Mouse (Mus musculus): ENCODE results near the gene Satb2.

Gene Satb2

GRCm38 (mm10) chr1:56978151-56978700 is at the start of gene Satb2:
Satb2 (minus strand) TSS chr1:56978650.
- no peak for DNase-seq (ENCODE audit: low spot score in 2 of 2)

DNA sequence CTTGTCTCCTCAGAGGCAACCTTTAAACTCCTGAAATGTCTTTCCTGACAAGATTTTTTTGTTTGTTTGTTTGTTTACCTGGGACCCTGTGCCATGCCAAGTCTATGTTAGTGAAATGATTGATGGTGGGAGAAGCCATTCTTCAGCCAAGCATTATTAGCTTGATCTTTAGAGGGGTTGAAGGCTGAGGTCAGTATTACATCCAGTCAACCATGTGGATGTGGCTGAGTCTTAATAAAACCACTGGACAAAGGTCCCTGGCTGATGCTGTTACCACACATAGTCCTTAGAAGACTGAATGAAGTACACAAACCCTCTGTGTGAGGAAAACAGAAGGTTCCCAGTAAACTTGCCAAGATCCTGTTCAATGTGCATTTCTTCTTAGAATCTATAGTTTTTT is 40.5 kb upstream of the Satb2 start:
- DNase-seq (ENCODE audit: low spot score in 2 of 2) = no peak

GRCm38 (mm10) chr1:57013856-57014255 is 35.4 kb upstream of the Satb2 start:
- DNase-seq (ENCODE audit: low spot score in 2 of 2) = no peak

GRCm38 (mm10) chr1:57009171-57009570 is 30.7 kb upstream of the Satb2 start:
- no peak for DNase-seq (ENCODE audit: low spot score in 2 of 2)

DNA sequence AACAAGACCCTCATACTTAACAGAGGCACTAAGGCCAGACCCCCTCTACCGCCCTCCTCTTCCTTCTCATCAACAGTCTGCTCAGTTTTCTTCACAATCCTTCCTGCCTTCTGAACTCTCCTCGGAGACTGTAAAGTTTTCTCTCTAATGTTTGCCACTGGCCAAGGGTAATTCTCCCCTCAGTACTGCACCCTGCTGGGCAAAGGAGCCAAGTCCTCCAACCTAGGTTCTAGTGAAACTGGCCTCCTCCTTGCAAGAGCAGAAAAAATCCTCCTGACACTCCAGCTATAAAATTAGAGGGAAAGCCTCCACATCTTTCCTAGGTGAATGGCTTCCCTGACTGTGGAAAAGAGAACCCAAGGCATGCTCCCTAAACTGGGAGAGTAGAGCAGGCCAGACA is 16.6 kb upstream of the Satb2 start:
- DNase-seq (ENCODE audit: low spot score in 2 of 2) = peak in 1 of 2 experiments; percentile 21

DNA sequence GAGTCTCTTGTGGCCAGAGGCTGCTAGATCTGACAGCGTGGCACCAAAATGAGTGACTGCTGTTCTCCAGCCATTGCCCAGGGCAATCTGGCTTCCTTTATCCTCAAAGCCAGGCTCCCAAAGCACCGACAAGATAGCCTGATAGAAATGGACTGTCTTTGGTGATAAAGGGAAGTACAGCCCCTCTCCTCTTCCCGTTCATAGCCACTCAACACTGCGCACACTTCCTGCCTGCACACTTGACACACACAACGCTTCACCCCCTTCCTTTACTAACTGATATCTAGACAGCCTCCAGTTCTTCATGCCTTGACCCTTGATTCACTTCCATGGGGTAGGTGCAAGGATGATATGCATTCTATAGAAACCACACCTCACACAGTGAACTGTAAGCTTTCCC is 13.9 kb upstream of the Satb2 start:
- DNase-seq (ENCODE audit: low spot score in 2 of 2) = no peak

DNA sequence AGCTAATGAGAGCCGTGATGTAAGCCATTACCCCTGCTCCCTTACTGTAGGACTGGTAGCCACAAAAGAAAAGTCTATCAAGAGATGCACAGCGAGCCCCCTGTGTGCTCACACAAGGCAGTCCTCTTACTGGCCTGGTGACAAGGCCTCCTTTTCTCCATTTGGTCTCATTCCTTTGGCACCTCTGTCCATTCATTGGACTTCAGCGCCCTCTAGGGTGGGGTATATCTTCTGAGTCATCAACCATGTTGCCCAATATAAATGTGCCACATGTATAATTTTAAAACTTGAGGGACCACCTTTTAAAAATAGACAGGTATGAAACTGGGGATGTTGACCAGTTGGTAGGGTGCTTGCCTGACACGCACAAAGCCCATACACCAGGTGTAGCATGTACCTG is 13.2 kb upstream of the Satb2 start:
- DNase-seq (ENCODE audit: low spot score in 2 of 2) = peak in 1 of 2 experiments; percentile 50

- no peak for DNase-seq (ENCODE audit: low spot score in 2 of 2)
Measured at GRCm38 (mm10) chr1:56984483-56984810, 6.0 kb upstream of the Satb2 start.

GRCm38 (mm10) chr1:56983771-56984482 is 5.5 kb upstream of the Satb2 start:
- DNase-seq (ENCODE audit: low spot score in 2 of 2) = no peak

GRCm38 (mm10) chr1:56983100-56983590 is 4.7 kb upstream of the Satb2 start:
- no peak for DNase-seq (ENCODE audit: low spot score in 2 of 2)

DNA sequence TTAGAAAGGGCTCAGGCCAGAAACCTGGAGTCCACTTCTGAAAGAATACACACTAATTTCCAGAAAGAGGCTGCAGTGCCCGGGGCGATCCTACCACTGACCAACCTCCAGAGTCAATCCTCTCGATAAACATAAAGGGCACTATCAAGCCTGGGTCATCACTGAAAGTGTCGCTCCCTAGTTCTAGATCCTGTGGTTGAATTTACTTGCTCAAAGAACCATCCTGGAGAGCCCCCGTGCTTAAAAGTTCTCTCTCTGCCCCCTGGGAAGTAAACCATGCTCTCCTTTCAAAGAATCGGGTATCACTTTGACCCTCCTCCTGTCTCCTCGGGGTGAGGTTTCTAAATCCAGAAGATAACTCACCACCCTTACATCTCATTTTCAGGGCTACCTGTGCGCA is 4.2 kb upstream of the Satb2 start:
- no peak for DNase-seq (ENCODE audit: low spot score in 2 of 2)

DNA sequence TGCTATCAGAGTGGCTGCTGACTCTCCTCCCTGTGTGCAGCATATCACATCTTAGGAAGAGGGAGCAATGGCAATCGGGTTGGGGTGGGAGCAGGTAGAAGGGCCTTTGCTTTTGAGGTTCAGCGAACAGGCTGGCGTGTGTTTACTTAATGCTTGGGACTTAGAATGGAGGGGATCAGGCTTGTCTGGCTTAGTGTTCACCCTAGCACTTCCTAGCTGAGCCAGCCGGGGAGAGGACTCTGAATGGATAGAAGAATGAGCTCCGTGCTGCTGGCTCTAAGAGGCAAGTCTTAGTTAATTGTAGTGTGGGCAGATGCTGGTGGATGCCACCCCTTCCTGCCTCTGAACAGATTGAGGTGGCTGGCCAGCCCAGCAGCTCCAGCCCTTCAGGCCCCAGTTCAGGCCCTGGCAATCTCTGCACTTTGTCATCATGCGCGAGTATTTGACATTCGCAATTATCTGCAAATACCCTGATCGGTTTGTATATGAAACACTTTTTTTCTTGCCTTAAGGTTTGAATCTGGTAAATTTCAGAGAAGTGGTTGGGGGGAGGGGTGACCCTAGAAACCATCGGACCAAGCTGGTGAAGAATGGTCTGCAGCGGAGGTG is 3.6 kb upstream of the Satb2 start:
- DNase-seq (ENCODE audit: low spot score in 2 of 2) = no peak

DNA sequence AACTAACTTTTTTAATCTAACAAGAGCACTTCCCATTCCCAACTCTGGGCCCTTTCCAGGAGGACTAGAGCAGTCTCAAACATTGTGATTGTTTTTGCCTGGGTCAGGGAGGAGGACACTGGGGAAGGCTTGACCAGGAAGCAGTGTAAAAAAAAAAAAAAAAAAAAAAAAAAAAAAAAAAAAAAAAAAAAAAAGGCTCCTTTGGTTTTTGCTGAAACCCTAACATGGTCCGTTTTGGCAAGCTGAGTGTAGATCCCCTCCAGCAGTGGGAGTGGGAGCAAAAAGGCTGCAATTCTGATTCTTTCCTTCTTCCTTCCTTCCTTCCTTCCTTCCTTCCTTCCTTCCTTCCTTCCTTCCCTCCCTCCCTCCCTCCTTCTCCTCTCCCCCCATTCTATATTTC is 3.1 kb upstream of the Satb2 start:
- DNase-seq (ENCODE audit: low spot score in 2 of 2) = no peak

DNA sequence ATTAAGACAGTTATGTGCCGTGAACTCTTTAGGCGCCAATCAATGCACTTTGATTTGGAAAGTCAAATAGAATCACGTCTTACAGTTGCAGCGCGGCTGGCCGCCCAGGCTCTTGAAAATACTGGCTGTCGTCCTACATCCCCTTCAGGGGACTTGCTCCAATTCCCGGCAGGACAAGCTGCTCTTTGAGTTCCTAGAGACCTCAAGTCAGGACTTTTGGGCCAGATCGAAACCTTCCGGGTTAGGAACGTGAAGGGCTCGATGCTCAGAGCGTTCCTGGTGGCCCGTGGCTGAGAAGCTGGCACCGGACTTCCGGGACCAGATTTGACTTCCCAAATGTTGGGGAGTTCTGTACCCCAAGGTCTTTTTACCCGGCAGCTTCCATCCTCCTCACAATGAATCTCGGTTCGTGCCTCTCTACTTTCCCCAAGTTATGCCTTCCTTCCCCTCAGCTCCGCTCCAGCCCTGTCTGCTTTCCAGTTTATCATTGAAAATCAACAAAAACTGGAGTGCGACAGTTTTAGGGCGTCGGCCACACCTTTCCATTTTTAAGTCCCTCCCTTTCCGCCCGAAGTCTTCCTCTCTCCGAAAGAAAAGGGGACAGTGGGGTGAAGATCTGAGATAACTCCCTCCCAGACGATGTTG is 2.3 kb upstream of the Satb2 start:
- no peak for DNase-seq (ENCODE audit: low spot score in 2 of 2)

- DNase-seq (ENCODE audit: low spot score in 2 of 2) = no peak
Measured at GRCm38 (mm10) chr1:56979531-56980395, 1.3 kb upstream of the Satb2 start.

GRCm38 (mm10) chr1:56977201-56978100 is 999 bp downstream of the Satb2 start:
- DNase-seq (ENCODE audit: low spot score in 2 of 2) = peak in 1 of 2 experiments; percentile 67

- DNase-seq (ENCODE audit: low spot score in 2 of 2) = no peak
Measured at GRCm38 (mm10) chr1:56976825-56977104, 1.7 kb downstream of the Satb2 start.

DNA sequence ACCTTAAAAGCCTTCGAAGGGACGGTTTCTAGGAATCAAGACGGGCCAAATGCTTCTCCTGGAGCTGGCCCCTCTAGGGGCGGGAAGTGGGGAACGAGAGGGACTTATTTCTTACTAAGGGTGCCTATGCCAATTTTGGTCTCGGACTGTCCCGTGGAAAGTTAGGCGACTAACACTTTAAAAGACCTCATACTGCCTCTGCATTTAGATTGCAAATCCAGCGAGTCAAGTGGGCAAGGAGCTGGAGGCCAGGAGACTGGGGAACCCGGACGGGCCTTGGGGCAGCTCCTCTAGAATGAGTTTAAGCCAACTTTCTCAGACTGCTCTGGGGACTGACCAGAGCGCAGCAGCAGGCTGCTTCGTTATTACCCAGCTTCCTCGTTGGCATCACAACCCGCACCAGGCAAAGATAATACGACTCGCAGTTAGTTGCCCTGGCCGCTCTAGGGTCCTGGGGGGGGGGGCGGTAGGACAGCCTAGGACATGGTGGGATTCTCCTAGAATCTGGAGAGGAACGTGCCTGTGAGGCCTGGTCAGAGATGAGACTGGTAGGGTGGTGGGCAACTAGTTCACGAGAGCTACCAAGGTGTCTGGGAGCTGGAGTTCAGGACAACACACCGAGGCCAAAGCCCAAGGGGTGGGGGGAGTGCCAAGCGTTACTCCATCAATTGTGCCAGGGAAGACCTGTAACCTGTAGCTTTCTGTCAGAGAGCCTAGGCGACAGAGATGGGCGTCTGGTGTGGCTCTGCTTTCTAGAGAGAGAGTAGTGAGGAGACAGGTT is 2.2 kb downstream of the Satb2 start:
- DNase-seq (ENCODE audit: low spot score in 2 of 2) = peak in 1 of 2 experiments; percentile 14

DNA sequence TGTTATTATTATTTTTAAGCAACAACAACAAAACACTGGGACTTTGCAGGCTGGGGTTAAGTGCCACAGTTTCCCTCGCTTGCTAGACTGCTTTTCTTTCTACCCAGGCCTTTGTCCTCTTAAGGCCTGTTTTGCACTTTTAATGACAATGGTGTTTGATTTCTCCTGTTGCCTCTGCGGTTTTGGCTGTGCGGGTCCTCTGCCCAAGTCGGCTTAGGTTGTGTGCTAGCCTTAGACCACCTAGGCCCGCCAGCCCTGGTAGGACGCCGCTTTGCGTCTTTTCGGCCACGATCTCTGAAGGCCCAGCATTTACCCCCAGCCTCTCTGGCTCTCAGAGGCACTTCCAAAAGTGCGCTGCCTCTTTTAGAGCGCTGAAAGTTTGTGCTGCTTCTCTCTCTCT is 2.9 kb downstream of the Satb2 start:
- DNase-seq (ENCODE audit: low spot score in 2 of 2) = peak in 1 of 2 experiments; percentile 14

GRCm38 (mm10) chr1:56974187-56974586 is 4.3 kb downstream of the Satb2 start:
- no peak for DNase-seq (ENCODE audit: low spot score in 2 of 2)

Measured in spleen, postnatal 10 days (tissue).